Mouse (Mus musculus) liver, embryonic 15.5 days (tissue): Measurements from ENCODE around the gene Bicc1. TPM values are rescaled to one million over a fixed set of nuclear protein-coding genes. Genes with fewer than 3 reads are reported as not detected.
"Not testable (repeated sequence)": the region's sequence is repeated elsewhere in the genome, so short reads cannot be mapped to it uniquely, and the experiment has no call there.

ENCODE experiments used
- ATAC-seq: fragments of 200-750 bp; cut with Nextera tagmentation; 2 replicates; pipeline ENCODE4 v1.8.0; 2017; ENCODE audit warnings: moderate number of reproducible peaks, mild to moderate bottlenecking, moderate library complexity; ENCODE audit not compliant: insufficient read depth
- H3K27ac ChIP-seq: fragments of 300-500 bp; sonication (generic); replicated peaks from 2 replicates; pipeline ENCODE4 v1.5.1; 2015; ENCODE audit warnings: mild to moderate bottlenecking, inconsistent platforms
- H3K27me3 ChIP-seq: fragments of 300-500 bp; sonication (generic); 2 replicates; pipeline ENCODE4 v1.6.1; 2015; ENCODE audit warnings: mild to moderate bottlenecking, inconsistent platforms
- H3K36me3 ChIP-seq: fragments of 300-500 bp; sonication (generic); replicated peaks from 2 replicates; pipeline ENCODE4 v1.6.1; 2015; ENCODE audit warnings: moderate library complexity, mild to moderate bottlenecking, inconsistent platforms
- H3K4me1 ChIP-seq: fragments of 300-500 bp; sonication (generic); replicated peaks from 2 replicates; pipeline ENCODE4 v1.6.1; 2015; ENCODE audit warnings: inconsistent platforms
- H3K4me2 ChIP-seq: fragments of 300-500 bp; sonication (generic); 2 replicates; pipeline ENCODE4 v1.6.1; 2015; ENCODE audit warnings: moderate library complexity, mild to moderate bottlenecking, inconsistent platforms
- H3K4me3 ChIP-seq: fragments of 300-500 bp; sonication (generic); replicated peaks from 2 replicates; pipeline ENCODE4 v1.5.1; 2015; ENCODE audit warnings: mild to moderate bottlenecking, inconsistent platforms
- H3K9ac ChIP-seq: fragments of 300-500 bp; sonication (generic); 2 replicates; pipeline ENCODE4 v1.6.1; 2015; ENCODE audit warnings: moderate library complexity, mild to moderate bottlenecking, inconsistent platforms
- H3K9me3 ChIP-seq: fragments of 300-500 bp; sonication (generic); replicated peaks from 2 replicates; pipeline ENCODE4 v1.6.1; 2016; ENCODE audit warnings: inconsistent platforms
- WGBS: fragments of 180-500 bp; shearing (Covaris S2); methylation state at CpG from one replicate; pipeline ENCODE4 v1.1.7; 2015; ENCODE audit warnings: mixed read lengths; ENCODE audit not compliant: insufficient replicate concordance; 5-methylcytosine and 5-hydroxymethylcytosine counted together
- polyA plus RNA-seq: library from polyadenylated mRNA; unstranded; fragments of >200 nt; fragmentation: Nextera tagmentation; extraction: Ambion mirVana; gene quantifications from 2 replicates; pipeline ENCODE4 v1.2.1, GENCODE M21; 2015

Bicc1 gene
- polyA plus RNA-seq, 1 experiment from 2014 or later = 3.0 TPM

DNA sequence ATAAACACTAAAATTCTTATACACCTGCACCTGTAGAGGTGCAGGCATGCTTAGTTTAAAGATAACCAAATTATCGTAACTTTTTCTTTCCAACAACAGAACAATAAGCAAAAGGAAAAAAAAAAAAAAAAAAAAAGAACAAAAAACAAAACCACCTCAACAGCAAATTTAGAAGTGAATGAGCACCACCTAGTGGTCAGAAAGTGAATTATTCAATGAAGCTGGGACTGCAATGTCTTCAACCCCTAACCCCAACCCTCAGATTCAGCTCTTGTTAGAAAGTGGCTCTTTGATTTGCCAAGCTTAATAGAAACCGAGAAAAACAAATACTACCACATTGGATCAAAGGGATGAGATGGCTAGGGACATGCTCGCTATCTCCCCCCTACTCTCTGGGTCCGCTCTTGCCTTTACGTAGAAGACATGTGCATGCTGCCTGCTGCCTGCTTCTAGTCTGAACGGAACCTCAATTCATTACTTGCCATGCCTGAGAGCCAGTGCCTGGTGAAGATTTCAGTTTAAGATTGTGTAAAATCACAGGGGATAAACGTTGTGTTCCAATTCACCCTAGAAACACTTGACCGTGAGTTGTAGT is 195.8 kb downstream of the Bicc1 start:
- Histone ChIP-seq H3K9me3 (no peaks in the 10 kb centered on the region), H3K4me2 (no peak overlapping the region), H3K36me3 (no peaks in the 10 kb centered on the region), H3K27me3 (no peaks in the 10 kb centered on the region), H3K4me3 (no peak overlapping the region), H3K4me1 (no peaks in the 10 kb centered on the region), H3K9ac (no peak overlapping the region), H3K27ac (no peak overlapping the region)
- WGBS = 46% methylated on average over 8 of the region's 8 CpGs
- ATAC-seq = no peak

DNA sequence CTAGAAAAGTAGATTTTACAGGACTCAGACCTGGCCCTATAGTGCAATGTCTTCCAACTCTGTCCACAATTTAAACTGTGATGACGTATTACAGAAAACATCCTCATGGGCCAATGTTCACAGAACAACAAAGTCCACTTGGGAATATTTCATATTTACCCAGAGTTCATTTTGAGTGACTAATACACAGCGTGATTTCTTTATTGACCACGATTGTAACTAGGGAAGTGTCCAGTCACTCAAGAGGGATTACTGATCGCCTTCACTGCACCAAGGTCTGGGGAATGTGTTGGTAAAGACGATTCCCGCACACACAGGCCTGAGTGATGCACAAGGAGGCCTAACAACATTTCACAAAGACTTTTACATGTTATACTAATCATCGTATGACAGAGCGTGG is 197.9 kb downstream of the Bicc1 start:
- Histone ChIP-seq H3K27ac (no peak overlapping the region), H3K9me3 (no peaks in the 10 kb centered on the region), H3K4me2 (no peak overlapping the region), H3K36me3 (no peaks in the 10 kb centered on the region), H3K4me3 (no peak overlapping the region), H3K9ac (no peak overlapping the region), H3K27me3 (no peaks in the 10 kb centered on the region), H3K4me1 (no peaks in the 10 kb centered on the region)
- no peak for ATAC-seq
- 73% methylated on average over 8 of the region's 8 CpGs for WGBS

DNA sequence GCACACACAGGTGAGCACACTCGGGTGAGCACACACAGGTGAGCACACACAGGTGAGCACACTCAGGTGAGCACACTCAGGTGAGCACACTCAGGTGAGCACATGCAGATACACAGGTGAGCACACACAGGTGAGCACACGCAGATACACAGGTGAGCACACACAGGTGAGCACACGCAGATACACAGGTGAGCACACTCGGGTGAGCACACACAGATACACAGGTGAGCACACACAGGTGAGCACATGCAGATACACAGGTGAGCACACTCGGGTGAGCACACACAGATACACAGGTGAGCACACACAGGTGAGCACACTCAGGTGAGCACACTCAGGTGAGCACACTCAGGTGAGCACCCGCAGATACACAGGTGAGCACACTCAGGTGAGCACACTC is 199.1 kb downstream of the Bicc1 start:
- H3K36me3 ChIP-seq, H3K4me3 ChIP-seq, H3K4me2 ChIP-seq, H3K4me1 ChIP-seq, H3K9me3 ChIP-seq, H3K27ac ChIP-seq, ATAC-seq, H3K27me3 ChIP-seq, H3K9ac ChIP-seq: not testable (repeated sequence)
- 64% methylated on average over 6 of the region's 6 CpGs for whole genome bisulfite sequencing

DNA sequence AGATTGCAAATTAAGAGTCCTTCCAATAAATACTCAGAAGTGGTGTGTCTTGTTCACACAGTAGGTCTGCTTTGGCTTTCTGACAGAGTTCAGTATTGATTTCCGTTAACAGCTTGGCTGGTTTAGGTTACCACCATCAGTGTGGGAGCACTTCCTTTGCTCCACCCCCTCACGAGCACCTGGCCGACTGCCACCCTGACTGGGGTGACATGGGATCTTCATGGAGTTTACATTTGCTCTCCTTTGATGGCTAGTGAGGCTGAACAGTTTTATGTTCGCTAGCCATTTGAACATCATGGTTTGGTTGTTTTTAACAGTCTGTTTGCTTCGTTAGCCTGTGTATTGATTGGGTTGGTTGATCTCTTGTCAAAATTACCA is 206.7 kb downstream of the Bicc1 start:
- ATAC-seq = no peak
- no peaks in the 10 kb centered on the region for H3K4me1 ChIP-seq
- WGBS = 50% methylated on average over 5 of the region's 5 CpGs

DNA sequence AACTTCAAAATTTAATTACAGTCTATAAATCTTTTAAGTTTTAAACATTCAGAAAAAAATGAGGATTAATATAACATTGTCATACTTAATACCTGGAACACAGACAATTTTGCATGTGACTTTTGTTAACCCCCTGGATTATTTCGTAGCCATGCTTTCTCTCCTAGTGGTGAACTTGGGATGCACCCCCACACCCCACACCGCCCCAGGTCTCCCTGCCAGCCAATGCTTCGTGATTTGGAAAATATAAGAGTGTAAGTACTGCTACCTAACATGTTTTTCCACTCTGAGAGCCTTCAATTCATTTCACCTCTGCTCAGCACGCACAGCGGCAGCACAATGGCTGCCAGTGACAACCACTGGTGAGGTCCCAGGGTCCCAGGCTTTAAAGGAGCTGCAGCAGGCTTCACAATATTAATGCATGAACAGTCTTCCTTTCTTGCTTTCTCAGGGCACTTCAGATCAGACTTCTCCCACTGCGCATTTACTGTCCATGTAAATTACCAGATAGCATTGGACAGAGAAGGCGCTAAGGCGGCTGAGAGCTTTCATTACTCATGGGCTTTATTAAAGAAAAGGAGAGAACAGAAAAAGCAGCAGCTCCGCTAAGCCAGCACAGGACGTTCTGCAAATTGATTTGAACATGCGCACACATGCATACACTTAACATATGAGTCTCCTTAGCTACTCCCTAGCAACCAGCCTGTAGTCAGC is 207.3 kb downstream of the Bicc1 start:
- Histone ChIP-seq H3K9ac (no peak overlapping the region), H3K4me1 (no peaks in the 10 kb centered on the region), H3K27me3 (no peaks in the 10 kb centered on the region), H3K9me3 (no peaks in the 10 kb centered on the region), H3K36me3 (no peaks in the 10 kb centered on the region), H3K4me2 (no peak overlapping the region), H3K27ac (no peak overlapping the region), H3K4me3 (no peak overlapping the region)
- ATAC-seq = no peak
- 65% methylated on average over 11 of the region's 11 CpGs for WGBS

More for the DNA sequence above, 206.7 kb downstream of the Bicc1 start:
- no peaks in the 10 kb centered on the region for H3K27me3 ChIP-seq
- H3K4me3 ChIP-seq = no peak overlapping the region
- no peaks in the 10 kb centered on the region for H3K36me3 ChIP-seq
- H3K9me3 ChIP-seq = no peaks in the 10 kb centered on the region
- H3K4me2 ChIP-seq = no peak overlapping the region
- no peak overlapping the region for H3K9ac ChIP-seq
- H3K27ac ChIP-seq = no peak overlapping the region

DNA sequence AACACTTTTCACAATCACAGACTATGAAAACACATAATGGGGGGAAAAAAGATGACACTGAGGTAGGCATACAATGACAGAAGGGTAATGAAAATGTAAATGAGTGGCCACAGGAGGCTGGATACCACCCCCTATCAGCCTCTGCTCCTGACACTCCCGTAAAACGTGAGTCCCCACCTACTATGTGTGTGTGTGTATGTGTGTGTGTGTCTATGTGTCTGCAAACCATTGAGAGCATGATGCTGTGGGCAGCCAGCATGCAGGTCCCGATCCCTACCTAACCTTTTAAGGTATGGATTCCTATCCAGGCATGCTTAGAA is 209.4 kb downstream of the Bicc1 start:
- 40% methylated on average over 3 of the region's 3 CpGs for WGBS
- ATAC-seq = no peak
- Histone ChIP-seq H3K27ac (no peak overlapping the region), H3K9ac (no peak overlapping the region), H3K4me3 (no peak overlapping the region), H3K4me1 (no peaks in the 10 kb centered on the region), H3K27me3 (no peaks in the 10 kb centered on the region), H3K36me3 (no peaks in the 10 kb centered on the region), H3K9me3 (no peaks in the 10 kb centered on the region), H3K4me2 (no peak overlapping the region)

DNA sequence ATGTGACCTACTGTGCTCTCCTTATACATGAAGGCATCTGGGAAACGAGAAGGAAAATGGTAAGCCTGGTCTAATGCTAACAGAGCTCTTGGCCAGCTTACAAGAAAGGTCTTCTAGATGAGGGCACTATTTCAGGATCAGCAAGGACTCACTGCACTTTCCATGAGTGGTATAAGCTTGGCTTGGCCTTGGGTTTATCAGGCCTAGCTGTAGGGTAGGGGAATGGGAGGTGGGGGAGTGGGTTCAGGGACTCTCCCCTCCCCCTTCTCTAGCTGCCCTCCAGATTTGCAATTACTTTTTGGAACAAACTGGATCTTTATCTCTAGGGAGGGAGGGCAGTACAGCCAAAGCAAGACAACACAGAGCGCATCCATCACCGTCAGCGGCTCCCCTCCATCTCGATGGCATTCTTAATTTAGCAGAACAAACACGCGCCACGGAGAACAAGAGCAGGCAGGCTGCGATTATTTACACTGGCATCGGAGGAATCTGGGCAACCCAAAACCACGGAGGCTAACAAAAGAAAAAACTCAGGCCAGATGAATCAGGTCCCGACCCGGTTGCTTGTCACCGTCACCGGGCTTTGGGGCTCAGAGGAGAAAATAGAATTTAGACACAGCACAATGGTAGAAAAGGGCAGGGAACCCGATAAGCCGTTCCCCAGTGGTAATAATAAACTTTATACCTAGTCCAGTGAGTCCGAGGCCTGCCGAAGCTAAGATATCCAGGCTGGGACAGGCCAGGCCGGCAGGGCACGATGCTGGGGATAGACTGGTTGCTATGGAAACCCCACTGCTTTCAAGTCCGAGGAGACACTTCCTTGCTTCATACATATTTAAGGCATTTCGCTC is 210.0 kb downstream of the Bicc1 start:
- Histone ChIP-seq H3K27me3 (no peaks in the 10 kb centered on the region), H3K4me2 (no peak overlapping the region), H3K9me3 (no peaks in the 10 kb centered on the region), H3K9ac (no peak overlapping the region), H3K27ac (no peak overlapping the region), H3K4me3 (no peak overlapping the region), H3K4me1 (no peaks in the 10 kb centered on the region), H3K36me3 (no peaks in the 10 kb centered on the region)
- ATAC-seq = no peak
- 38% methylated on average over 23 of the region's 23 CpGs for WGBS

DNA sequence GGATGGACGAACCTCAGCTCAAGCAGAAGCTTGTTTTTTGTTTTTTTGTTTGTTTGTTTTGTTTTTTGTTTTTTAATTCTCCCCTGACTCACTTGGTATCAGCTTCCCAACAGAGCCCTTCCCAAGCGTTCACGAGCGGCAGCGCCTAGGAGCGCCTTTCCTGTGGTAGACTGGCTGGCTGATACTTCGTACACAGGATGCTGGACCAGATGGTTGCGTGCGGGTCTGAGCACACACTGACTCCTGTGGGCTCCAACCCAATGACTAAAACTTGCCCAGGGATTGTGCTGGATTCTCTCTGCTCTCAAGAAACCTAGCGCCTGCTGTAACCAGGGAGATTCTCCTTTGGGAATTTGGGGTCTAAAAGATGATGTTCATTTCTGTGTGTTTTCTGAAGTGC is 211.2 kb downstream of the Bicc1 start:
- H3K27ac ChIP-seq = no peak overlapping the region
- no peak overlapping the region for H3K4me2 ChIP-seq
- no peak overlapping the region for H3K4me3 ChIP-seq
- H3K4me1 ChIP-seq = no peaks in the 10 kb centered on the region
- no peaks in the 10 kb centered on the region for H3K9me3 ChIP-seq
- ATAC-seq = no peak
- H3K36me3 ChIP-seq = no peaks in the 10 kb centered on the region
- H3K9ac ChIP-seq = no peak overlapping the region
- WGBS = 68% methylated on average over 10 of the region's 10 CpGs
- no peaks in the 10 kb centered on the region for H3K27me3 ChIP-seq

DNA sequence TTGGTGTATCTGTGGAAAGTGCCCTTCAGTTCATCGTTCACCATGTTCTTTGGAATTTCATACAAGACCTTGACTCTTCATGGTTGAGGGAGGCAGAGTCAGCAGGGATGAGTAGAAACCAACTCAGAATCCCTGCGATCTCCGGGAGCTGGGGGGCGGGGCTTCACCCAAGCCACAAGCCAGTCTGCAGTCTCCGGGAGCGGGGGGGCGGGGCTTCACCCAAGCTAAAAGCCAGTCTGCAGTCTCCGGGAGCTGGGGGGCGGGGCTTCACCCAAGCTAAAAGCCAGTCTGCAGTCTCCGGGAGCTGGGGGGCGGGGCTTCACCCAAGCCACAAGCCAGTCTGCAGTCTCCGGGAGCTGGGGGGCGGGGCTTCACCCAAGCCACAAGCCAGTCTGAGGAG is 213.4 kb downstream of the Bicc1 start:
- not testable (repeated sequence) for H3K4me3 ChIP-seq, H3K27ac ChIP-seq, H3K9me3 ChIP-seq, H3K36me3 ChIP-seq, H3K9ac ChIP-seq, H3K27me3 ChIP-seq, ATAC-seq, H3K4me1 ChIP-seq, H3K4me2 ChIP-seq
- 75% methylated on average over 13 of the region's 13 CpGs for WGBS

DNA sequence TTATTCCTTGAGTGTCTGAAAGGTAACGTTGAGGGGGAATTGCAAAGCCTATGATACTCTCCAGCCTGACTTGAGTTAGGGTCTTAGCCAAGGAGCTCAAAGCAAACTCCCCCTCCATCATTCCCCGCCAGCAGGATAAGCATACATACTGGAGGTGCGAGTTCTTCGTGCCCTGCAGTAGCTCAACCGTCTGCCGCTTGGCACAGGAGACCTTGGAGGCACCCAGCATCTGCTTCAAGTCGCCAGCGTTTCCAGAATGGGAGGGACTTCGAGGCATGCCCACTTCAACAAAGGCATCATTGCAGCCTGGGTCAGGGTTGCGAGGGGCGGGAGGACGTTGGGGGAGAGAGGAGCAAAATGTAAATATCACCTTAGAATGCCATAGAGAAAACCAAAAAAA is 214.4 kb downstream of the Bicc1 start:
- no peaks in the 10 kb centered on the region for H3K27me3 ChIP-seq
- no peaks in the 10 kb centered on the region for H3K9me3 ChIP-seq
- no peak for ATAC-seq
- 73% methylated on average over 12 of the region's 12 CpGs for WGBS
- no peak overlapping the region for H3K9ac ChIP-seq
- no peak overlapping the region for H3K4me3 ChIP-seq
- no peak overlapping the region for H3K4me2 ChIP-seq
- no peak overlapping the region for H3K27ac ChIP-seq
- H3K4me1 ChIP-seq = no peaks in the 10 kb centered on the region
- no peaks in the 10 kb centered on the region for H3K36me3 ChIP-seq

DNA sequence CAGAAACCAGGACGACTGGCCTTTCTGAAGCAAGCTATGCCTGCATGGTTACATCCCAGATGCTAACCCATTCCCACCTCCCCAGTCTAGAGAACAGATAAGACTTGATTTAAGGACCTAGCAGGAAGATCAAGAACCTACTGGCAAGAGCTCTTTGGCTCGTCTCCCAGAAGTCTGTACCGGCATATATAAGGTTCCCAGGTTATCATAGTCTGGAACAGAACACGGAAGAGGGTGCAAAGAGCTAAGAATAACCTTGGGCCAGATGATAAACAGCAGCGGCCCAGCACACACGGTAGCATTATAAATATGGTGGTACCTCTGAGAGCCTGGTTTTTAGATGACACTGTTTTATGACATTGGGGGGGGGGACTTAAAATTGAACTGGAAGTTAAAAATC is 217.9 kb downstream of the Bicc1 start:
- Histone ChIP-seq H3K4me2 (no peak overlapping the region), H3K36me3 (no peaks in the 10 kb centered on the region; the same call in 1 of the 2 replicates), H3K9me3 (no peaks in the 10 kb centered on the region), H3K27me3 (no peaks in the 10 kb centered on the region), H3K9ac (no peak overlapping the region), H3K4me1 (no peaks in the 10 kb centered on the region), H3K4me3 (no peak overlapping the region), H3K27ac (no peak overlapping the region)
- ATAC-seq = no peak
- WGBS = 61% methylated on average over 6 of the region's 6 CpGs
